Mouse (Mus musculus): ENCODE results near the gene Taf5l.
"Not testable (repeated sequence)": the region's sequence is repeated elsewhere in the genome, so short reads cannot be mapped to it uniquely, and the experiment has no call there.

Taf5l gene

GRCm38 (mm10) chr8:124021237-124022227 lies at the start of gene Taf5l, which contains the start of gene Urb2:
TSS of gene Taf5l (minus strand) at chr8:124021397.
TSS of gene Urb2 (plus strand) at chr8:124021508.
- DNase-seq (ENCODE audit: low spot score): peak; percentile 77

- DNase-seq (ENCODE audit: low spot score): no peak
Observed at GRCm38 (mm10) chr8:124070363-124071324, 49.4 kb upstream of the Taf5l start.

GRCm38 (mm10) chr8:124067059-124067750 lies 46.0 kb upstream of the Taf5l start:
- DNase-seq (ENCODE audit: low spot score): no peak

- no peak for DNase-seq (ENCODE audit: low spot score)
Observed at GRCm38 (mm10) chr8:124066325-124067058, 45.3 kb upstream of the Taf5l start.

GRCm38 (mm10) chr8:124056832-124057655 lies 35.8 kb upstream of the Taf5l start:
- DNase-seq (ENCODE audit: low spot score): no peak

GRCm38 (mm10) chr8:124052568-124052967 lies 31.4 kb upstream of the Taf5l start:
- no peak for DNase-seq (ENCODE audit: low spot score)

- no peak for DNase-seq (ENCODE audit: low spot score)
Observed at GRCm38 (mm10) chr8:124052110-124052509, 30.9 kb upstream of the Taf5l start.

GRCm38 (mm10) chr8:124045856-124046255 lies 24.7 kb upstream of the Taf5l start:
- DNase-seq (ENCODE audit: low spot score): no peak

- no peak for DNase-seq (ENCODE audit: low spot score)
Observed at GRCm38 (mm10) chr8:124044931-124045330, 23.7 kb upstream of the Taf5l start.

GRCm38 (mm10) chr8:124044421-124044820 lies 23.2 kb upstream of the Taf5l start:
- DNase-seq (ENCODE audit: low spot score): no peak

- no peak for DNase-seq (ENCODE audit: low spot score)
Observed at GRCm38 (mm10) chr8:124042201-124042600, 21.0 kb upstream of the Taf5l start.

- no peak for DNase-seq (ENCODE audit: low spot score)
Observed at GRCm38 (mm10) chr8:124039351-124039750, 18.2 kb upstream of the Taf5l start.

- DNase-seq (ENCODE audit: low spot score): no peak
Observed at GRCm38 (mm10) chr8:124038121-124038520, 16.9 kb upstream of the Taf5l start.

- DNase-seq (ENCODE audit: low spot score): no peak
Observed at GRCm38 (mm10) chr8:124033400-124033799, 12.2 kb upstream of the Taf5l start.

- DNase-seq (ENCODE audit: low spot score): no peak
Observed at GRCm38 (mm10) chr8:124027831-124028230, 6.6 kb upstream of the Taf5l start.

GRCm38 (mm10) chr8:124026265-124026664 lies 5.1 kb upstream of the Taf5l start:
- not testable (repeated sequence) for DNase-seq (ENCODE audit: low spot score)

GRCm38 (mm10) chr8:124020439-124021236 lies 559 bp downstream of the Taf5l start:
- no peak for DNase-seq (ENCODE audit: low spot score)

GRCm38 (mm10) chr8:124019782-124020181 lies 1.4 kb downstream of the Taf5l start:
- no peak for DNase-seq (ENCODE audit: low spot score)

- DNase-seq (ENCODE audit: low spot score): no peak
Observed at GRCm38 (mm10) chr8:124014751-124015150, 6.4 kb downstream of the Taf5l start.

Measured in urinary bladder, postnatal 10 days (tissue).